Mouse (Mus musculus) thymus, postnatal 14 days (tissue): Measurements from ENCODE around the gene Efcab10.

ENCODE experiments used
- DNase-seq: peaks from one replicate; pipeline ENCODE4 v3.0.0; 2021

The Efcab10 gene

DNA sequence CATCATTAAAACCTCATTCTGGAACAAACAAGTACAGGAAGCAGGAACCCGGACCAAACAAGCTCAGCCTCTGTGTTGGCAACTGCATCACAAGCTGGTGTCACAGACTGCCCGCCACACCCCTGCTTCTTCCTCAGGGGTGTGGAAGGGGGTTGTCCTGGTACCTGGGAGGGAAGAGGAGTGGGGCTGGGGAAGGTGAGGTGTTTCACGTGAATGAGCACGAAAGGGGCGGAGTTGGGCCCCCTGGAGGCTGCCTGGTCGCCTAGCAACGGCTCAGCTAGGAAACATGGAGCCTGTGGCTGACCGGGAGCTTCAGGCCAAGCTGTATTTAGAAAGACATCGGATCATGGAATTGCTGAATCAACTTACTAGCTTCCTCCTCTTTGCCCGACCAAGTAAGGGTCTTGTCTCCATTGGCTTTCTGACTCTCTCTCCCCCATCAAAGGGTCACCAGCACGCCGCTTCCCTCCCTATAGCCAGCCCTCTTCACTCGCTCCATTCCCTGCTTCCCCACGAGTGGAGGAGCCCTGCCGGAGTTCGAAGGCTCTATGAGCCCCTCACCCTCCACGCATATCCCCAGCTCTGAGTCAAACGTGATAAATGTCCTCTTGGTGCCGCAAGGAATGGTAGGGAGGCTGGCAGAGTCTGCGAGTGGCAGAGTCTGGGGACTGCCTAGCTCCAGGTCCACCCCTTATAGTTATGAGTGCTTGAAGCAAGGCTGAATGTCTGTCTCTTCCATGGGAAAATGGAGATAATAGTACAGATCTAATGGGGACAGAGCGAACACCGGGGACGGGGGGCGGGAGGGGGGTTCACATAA, at the start of gene Efcab10:
Gene Efcab10, plus strand, starts transcription at position 51 of the 820 bp plus-strand sequence.
- no peak for DNase-seq

DNA sequence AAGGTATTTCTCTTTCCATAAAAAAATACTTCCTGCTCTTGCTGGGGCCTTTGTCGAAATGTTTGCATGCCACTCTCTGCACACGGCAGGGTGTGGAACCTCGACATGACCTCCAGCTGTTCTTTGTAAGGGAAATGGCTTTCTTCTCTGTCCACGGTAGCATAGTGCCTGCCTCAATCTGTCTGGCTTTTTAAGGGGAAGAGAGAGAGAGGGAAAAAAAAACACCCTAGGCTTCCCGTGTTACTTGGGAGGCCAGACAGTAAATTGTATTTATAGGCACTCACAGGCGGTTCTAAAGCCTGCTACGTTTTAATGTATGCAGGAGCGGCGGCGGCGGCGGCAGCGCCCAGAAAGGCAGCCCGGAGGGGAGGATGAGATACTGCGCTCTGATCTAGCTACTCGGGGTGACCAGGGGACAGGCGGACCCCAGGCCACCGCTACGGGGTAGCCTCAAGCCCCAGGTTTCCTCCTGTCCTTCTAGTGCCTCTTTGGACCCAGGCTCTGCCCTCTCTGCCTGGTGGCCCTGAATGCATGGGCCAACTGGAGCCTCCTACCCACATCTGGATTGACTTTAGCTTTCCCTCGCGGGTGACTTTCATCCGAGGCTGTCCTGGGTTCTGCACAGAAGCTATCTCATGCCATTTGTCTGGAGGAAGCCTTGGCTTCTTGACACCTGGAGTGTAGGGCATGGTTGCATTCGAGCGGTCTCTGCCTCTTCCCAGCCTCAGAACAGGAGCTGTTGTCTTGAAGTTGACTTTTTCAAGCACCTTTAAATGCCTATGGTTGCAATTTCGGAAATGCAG, 49.5 kb upstream of the Efcab10 start:
- no peak for DNase-seq

DNA sequence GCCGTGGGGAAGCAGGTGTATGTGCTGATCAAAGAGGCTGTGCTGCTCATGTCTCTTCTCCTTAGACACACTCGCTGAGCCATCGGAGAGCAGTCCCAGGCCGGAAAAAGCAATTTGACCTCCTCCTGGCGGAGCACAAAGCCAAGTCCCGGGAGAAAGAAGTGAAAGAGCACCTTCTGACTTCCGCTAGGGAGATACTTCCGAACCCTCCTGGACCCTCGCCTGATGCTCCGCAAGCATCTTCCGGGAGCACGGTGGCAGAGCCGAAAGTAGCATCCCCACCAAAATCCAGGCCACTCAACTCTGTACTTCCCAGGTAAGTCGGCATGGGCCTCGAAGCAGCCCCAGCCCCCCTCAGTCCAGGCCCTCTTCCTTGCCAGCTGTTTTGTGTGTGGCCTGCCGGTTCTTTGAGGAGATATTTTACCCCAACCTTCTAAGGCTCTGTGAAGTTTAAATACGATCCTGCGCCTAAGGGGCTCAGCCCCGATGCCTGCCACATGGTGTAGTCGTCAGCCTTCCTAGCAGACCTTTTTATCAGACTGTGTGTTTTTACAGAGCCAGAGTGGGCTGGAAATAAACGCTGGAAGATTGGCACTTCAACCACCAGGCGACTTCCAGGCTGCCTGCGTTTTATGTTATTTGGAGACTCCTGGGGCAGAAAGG, 48.8 kb upstream of the Efcab10 start:
- DNase-seq, result no peak

DNA sequence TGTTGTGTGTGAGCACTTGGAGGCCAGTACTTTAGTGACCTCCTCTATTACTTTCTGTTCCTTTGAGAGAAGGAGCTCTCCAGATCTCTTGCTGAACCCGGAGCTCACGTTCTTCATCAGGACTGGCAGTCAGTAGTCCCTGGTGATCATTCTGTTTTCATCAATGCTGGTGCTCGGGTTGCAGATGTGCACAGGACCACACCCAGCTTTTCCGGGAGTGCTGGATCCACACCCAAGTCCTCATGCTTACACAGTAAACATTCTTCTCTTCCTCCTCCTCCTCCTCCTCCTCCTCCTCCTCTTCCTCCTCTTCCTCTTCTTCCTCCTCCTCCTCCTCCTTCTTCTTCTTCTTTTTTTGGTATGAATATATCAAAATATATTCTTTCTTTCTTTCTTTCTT, 42.0 kb upstream of the Efcab10 start:
- no peak for DNase-seq

DNA sequence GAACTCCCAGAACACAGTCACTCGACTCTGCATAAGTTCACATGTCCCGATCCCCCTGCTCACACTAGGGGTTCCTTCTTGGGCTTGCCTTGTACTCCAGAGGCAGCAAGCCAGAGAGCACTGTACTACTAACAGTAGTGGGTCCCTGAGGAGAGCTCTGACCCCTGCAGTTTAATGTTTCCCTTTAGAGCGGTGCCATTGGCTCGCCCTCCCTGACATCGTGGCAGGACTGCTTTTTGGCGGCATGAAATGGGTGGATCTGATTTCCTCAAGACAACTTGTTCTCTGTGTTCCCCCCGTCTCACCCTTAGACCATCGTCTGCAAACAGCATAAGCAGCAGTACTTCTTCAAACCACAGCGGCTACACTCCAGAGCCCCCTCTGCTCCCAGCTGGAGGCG, 36.3 kb upstream of the Efcab10 start:
- no peak for DNase-seq

DNA sequence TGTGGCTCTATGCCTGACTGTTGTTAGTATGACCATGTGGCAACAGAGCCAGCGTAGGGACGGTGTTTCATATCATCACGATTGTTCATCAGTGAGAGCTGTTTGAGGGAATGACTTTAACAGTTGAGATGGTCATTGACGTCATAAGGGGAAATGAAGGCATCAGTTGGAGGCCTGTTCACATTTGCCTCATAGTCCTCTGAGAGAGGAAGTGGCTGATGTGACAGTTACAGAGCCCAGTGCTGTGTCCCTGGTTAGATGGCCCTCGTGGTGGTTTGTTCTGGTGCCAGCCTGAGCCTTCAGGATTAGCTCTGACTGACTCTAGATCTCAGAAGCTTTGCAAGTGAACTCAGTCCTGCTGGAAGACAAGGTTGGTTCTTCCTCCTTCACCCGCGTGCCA, 35.4 kb upstream of the Efcab10 start:
- no peak for DNase-seq

DNA sequence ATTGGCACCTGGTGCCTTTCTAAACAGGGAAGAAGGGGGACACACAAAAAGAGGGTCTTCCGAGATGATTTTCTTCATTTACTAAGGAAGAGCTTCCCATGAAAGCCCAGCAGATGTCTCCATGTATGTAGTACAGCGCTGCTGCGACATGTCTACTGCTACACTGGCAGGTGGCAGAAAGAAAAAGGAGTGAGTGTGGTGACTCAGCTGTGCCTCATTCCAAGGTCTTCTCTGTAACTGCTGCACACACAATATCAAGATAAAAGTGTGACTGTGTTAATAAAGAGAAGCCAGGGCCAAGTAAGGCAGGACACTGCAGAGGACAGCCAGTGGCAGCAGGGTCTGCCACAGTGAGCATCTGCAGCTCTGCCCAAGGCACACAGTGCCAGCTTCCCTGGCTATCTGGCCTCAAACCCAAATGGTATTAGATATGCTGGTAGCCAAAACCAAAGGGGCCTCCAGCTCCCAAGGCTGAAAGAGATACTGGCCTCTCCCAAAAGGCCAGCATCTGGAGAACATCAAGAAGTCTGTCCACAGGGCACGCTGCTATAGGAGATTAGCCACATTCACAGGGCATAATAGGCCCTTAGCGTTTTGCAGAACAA, 34.7 kb upstream of the Efcab10 start:
- no peak for DNase-seq

DNA sequence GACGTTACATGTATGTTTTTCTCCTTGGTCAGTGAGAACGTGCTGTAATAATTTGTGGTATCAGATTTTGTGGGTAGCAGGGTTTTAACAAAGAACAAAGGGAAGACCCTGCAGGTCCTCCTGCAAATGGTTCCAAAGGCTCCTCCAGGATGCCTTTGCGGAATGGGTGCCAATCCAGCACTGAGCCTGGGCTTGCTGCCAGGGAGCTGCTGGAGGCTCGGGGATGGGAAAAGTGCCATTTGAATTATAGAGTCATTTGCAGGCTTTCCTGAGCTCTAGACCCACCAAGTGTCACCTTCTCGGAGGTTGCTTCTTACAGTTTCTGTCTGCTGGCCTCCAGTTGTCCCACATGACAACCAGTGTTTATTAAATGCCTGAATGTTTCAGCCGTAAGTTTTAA, 33.9 kb upstream of the Efcab10 start:
- no peak for DNase-seq

DNA sequence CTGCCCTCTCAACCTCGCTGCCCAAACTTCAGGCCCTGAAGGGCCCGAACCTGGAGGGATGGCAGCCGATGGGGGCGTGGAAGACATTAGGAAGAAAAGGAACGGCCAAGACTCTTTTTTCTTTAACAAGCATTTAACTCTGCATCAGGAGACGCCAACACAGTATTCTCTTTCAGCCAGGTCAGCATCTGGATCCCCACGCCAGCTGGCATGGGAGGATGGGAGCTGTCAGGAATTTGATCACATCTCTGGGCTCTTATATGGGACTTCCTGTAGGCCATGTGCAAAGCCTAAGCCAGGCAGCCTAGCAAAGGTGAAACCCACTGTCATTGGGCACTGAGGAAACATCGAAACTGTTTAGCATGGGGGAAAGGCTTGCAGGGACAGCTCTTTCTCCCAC, 30.1 kb upstream of the Efcab10 start:
- no peak for DNase-seq

DNA sequence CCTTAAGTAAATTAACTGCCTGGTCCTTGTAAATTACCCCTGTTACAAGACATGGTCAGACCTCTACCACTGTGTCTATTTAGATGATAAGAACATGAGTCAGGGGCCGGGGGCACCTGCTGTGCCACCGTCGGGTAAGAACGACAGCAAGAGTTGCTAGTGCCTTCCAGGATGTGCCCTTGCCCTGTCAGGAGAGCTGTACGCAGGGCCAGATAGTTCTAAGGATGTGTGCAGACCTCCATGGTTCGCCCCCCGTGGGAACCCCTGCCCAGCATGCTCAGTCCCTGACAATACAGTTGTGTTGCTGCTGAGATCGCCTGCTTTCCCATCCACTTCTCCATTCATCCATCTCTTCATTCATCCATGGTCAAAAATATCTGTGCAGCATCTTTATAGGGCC, 29.5 kb upstream of the Efcab10 start:
- DNase-seq, result no peak

DNA sequence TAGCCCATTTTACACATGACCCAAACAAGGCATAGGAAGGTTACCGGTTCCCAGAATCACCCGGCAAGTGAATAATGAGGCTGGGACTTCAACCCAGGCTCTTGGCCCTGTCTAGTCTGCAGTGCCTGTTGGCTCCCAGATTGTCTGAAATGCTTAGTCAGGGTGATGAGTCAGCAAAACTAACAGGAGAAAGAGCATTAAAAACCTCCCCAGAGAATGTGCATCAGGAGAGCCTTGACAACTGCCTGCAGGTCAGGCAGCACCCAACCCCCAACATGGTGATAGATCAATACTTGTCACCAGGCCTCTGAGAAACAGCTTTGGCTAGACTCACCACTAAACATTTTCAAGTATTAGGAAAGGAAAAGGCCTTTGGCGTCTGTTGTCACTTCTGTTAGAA, 25.1 kb upstream of the Efcab10 start:
- DNase-seq, result no peak

DNA sequence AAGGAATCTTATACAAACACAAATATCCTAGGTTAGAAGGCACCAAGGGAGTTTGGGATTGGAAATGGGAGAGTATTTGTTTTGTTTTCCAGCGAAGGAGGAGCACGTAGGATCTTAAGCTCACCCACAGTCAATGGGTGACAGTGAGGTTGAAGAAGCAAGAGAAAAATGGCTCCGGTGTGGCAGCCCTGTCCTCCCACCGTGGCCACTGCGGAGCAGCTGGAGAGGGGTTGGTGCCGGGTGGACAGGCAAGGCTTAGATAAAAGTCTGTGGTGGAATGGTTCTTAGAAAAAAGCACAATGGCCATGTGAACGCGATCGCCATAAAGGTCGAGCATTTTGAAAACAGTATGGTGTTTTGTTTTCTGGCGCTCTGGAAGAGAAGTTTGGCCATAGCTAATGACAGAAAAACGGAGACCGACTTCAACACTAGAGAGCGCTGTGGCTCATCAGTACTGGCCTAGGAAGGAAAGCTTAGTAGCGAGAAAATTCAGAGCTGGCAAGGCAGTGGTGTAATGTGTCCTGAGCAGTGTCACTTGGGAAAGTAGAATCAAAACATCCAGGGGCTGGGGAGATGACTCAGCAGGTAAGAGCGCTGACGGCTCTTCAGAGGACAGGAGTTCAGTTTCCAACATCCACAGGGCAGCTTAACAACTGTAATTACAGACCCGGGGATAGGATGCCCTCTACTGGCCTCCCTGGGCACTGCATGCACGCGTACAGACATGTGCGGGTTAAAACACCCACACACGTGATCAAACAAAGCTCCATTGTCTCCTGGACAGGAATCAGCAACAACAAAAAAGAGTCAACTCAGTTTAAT, 14.8 kb upstream of the Efcab10 start:
- DNase-seq, result peak; percentile 82

DNA sequence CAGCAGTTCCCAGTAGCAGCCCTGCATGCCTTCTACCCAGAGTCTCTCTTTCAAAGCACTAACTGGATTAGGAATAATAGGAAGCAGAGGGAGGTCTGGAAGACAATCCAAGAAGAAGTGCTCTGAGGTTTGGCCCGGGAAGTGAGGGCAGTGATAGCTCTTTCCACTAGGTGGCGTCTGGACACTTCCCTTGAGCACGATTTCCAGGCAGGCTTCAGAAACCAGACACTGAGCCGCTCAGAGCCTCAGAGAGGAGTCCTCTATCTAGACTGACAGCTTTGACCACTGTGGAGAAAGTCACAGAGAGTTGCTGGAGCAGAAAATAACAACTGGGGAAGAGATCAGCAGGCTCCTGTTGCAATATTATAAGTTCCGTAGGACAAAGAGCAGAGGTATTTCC, 5.8 kb upstream of the Efcab10 start:
- DNase-seq, result peak; percentile 59

DNA sequence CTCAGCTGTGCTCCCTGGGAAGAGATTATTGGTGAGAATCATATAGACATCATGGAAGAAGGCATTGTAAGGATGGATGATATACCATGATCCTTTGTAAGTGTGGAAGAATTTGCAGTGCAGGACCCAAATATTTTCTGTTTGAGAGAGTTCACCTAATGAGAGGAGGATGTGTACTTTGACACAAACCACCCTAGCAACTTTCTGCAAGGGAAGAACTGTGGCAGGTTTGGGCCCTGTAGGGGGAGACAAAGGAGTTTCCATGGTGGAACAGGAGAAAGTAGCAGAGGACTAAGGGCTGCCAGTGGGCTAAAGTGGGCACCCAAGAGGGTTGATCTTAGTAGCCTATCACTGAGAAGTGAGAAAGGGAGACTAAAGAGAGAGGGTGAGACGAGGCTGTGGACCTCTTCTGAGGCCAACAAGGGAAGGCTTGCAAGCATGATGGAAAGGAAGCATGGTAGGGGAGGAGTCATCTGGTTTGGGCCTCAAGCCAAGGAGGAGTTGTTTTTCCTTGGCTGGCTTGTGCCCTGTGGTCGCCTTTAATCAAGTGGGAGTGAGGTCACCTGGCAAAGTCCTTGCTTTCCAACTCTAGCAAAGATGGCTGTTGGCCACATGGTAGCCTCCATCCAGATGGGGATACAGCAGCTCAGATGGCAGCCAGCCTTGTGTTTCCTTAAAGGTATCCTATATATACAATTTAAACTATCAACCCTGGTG, 3.7 kb upstream of the Efcab10 start:
- DNase-seq, result no peak

DNA sequence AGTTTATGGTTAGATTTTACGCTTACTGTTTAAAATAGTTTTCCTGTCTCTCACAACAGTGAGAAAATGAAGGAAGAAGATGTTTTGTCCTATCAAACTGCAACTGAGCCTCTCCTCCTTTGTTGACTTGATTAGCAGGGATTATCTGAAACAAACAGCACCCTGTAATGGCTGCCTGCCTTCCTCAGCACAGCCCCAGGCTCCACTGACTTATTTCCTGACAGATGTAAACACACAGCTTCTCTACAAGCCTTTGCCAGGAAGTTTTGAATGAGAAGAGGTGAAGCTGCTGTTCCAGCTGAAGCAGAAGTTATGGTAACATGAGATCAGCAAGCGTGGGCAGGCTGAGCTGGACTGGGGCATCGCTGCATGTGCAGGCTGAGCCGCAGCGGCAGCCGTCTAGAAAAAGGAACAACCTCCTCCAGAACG, 8.6 kb downstream of the Efcab10 start:
- DNase-seq, result no peak

DNA sequence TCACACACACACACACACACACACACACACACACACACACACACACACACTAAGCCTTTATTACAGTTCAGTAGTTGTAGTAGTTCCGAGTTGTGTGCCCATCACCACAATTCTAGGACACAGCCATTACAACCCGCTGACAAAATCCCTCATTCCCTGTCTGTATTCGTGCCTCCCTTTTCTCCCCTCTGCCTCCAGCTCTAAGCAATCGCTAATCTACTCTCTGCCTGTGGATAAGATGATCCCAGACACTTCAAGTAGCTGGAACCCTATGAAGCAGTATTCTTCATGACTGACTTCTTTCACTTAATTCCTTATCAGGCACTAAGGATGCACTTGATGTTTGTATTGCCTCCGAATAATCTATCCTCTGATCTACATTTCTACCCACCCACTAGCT, 10.3 kb downstream of the Efcab10 start:
- no peak for DNase-seq

DNA sequence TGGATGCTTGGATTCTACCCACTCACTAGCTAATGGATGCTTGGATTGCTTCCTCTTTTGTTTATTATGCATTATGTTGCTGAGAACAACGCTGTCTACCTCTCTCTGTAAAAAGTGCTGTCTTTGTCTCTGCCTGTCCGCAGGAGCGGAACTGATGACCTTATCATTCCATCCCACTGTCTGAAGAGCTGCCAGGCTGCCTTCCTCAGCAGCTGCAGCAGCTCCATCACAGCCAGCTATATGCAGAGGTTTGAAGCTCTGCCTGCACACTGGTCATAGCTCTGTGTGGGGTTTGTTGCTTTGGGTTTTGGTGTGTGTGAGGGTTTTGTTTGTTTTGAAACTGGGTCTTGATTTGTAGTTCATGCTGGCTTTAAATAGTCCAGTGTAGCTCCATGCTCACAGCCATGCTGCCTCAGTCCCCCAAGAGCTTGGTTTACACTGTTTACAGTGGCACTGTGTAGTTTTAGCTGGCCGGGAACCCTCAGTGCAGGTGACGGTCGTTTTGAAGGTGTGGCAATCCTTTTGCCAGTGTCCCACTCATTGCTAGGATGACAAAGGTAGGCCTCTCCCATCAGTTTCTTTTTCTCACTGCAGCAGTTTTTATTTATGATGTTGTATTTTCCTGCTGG, 10.9 kb downstream of the Efcab10 start:
- DNase-seq, result no peak

DNA sequence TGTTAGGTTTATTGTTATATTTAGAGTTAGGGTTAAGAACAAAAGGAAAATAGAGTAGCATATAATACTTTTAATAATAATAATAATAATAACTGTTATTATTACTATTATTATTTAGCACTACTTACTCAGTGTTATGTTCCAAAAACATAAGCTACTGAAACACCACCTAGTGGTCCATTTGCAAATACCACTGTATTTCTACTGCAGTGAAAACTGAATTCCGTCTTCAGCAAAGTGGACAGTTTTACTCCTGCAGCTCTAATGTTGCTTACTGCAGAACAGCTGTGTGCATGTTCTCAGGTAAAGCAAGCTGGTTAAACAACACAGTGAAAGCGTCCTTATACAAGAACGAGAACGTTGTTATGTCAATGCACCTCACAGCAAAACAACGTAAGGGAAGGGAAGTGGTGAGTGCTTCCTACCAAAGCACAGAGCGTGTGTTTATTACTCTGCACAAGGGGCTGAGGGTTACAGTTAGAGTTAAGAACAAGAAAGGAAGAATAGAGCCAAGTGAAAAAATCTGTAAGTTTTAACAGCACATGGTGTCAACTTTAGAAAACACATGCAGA, 17.0 kb downstream of the Efcab10 start:
- no peak for DNase-seq

DNA sequence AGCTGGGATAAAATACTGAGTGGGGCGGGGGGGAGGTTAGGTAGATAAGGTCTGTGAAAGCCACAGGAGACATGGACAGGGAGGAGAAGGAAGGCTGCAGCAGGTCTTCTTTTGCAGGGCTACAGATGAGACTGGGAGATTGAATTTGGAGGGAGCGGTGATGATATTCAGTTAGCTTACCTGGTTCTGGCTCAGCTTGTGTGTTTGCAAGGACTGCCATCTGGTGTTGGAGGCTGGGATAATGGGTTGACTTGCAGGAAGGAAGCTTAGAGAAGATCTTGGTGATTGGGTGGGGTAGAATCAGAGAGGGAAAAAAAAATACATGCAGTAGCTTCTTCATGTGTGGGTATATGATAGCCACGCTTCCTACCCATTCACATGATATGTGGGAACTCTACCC, 29.7 kb downstream of the Efcab10 start:
- DNase-seq, result peak; percentile 59

DNA sequence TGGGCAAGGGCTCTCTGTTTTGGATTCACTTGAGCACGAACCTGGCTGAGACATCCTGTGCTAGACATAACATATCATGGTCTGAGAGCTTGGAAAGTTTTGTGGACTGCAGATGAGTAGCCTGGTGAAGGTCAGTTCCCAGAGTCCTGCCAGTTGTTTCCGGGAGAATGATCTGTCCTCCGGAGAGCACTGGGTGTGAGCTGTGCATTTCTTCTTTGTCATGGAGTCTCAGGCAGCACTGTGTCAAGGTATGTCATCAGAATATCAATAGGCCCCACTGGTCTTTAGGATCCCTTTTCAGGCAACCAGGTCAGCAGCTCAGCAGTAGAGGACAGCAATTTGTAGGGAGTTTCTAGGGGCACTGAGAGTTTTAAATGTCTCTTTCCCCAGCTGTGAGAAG, 32.6 kb downstream of the Efcab10 start:
- no peak for DNase-seq

DNA sequence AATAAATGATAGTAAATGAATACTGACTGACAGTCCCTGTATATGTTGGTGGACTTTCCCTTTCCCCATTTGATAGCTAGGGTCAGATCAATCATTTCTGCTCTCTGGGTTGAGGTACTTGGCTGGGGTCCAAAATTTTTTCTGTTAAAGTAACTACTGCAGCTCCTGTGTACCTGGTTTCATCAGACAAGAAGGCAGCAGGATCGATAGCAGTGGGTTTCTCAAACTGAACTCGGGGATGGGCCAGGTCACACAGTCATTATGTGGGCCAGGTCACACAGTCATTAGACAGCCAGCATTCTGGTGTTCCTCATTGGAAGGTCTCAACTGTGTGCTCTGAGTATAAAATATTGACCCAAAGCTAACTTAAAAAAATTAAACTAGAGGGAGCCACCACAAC, 33.1 kb downstream of the Efcab10 start:
- no peak for DNase-seq
